Mouse (Mus musculus): ENCODE data around the gene Cyp2c23.

DNA sequence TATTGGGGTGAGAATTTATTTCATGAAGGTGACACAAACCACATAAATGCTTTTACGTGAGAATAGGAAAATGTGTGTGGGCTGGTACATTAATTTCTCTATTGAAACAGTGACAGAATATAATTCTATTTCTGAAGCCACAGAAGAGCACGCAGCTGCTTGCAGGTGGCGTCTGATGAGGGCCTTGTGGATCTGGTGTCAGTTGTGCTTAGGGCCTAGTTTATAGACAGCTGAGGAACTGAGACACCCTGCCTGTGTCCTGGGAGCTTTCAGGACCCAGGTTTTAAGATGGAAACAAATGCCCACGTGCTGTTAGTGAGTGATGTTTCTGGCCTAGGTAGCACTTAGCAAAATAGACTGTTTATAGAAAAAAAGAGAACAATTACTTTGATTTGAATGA lies 24.0 kb downstream of the Cyp2c23 start:
- TF ChIP-seq CTCF (IDR thresholded peaks at IDR 0.05; ENCODE audit: borderline replicate concordance, control insufficient read depth, extremely low read depth, insufficient read depth, low read length, poor library complexity) (no peak), POLR2A (IDR thresholded peaks at IDR 0.05; ENCODE audit: control insufficient read depth, extremely low read depth, insufficient read depth, low read length, poor library complexity) (no peak)

Measured in thymus, adult 2 months (tissue).